Mouse (Mus musculus) myocyte (in vitro differentiated cells): ENCODE results near the gene Rab5c.

Experiments
- E2F4 ChIP-seq: IDR thresholded peaks from one replicate; pipeline ENCODE4 v1.6.1; 2011; ENCODE audit warnings: mild to moderate bottlenecking, control low read depth, moderate library complexity; ENCODE audit not compliant: insufficient read depth
- MAX ChIP-seq: IDR thresholded peaks from one replicate; pipeline ENCODE4 v1.6.1; 2011; ENCODE audit warnings: low read depth, mild to moderate bottlenecking, control low read depth
- POLR2A ChIP-seq: IDR thresholded peaks from one replicate; pipeline ENCODE4 v1.6.1; 2011; ENCODE audit warnings: low read depth, mild to moderate bottlenecking, control low read depth, moderate library complexity; ENCODE audit not compliant: insufficient read length
- POLR2AphosphoS2 ChIP-seq: IDR thresholded peaks from one replicate; pipeline ENCODE4 v1.6.1; 2011; ENCODE audit warnings: low read depth, control low read depth; ENCODE audit not compliant: insufficient read length
- REST ChIP-seq: IDR thresholded peaks from one replicate; pipeline ENCODE4 v1.6.1; 2011; ENCODE audit warnings: mild to moderate bottlenecking, control low read depth, moderate library complexity; ENCODE audit not compliant: insufficient read depth, insufficient read length
- SRF ChIP-seq: IDR thresholded peaks from one replicate; pipeline ENCODE4 v1.6.1; 2011; ENCODE audit warnings: low read depth; ENCODE audit not compliant: control insufficient read depth, insufficient read length
- TCF3 ChIP-seq: IDR thresholded peaks from one replicate; pipeline ENCODE4 v1.6.1; 2011; ENCODE audit warnings: low read depth, control low read depth; ENCODE audit not compliant: insufficient read length
- USF1 ChIP-seq: IDR thresholded peaks from one replicate; pipeline ENCODE4 v1.6.1; 2011; ENCODE audit warnings: low read depth, mild to moderate bottlenecking, control low read depth, moderate library complexity

DNA sequence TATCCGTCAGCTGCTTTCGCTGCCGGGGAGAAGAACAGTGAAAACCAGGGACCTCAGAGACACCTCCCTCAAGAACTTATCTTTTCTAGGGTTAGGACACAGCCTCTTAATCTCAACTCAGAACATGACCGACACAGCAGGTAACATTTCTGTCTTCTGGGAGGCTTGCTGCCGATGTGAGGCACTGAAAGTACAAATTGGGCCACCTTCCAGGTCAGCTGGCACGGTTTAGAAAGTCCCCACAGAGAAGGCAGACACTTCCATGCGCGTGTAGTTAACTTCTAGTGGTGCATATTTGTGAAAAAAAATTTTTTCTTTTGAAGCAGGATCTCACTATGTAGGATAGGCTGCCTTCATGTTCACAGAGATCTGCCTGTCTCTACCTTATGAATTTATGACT lies 46.3 kb upstream of the Rab5c start:
- TF ChIP-seq POLR2AphosphoS2 (no peak), POLR2A (no peak), USF1 (no peak), MAX (no peak), REST (no peak), SRF (no peak), E2F4 (no peak), TCF3 (no peak)
